Mouse (Mus musculus) lung, adult 18-20 months (tissue): Measurements from ENCODE around the gene Olfr1361.

Experiments
- DNase-seq, 2 experiments: peaks; one replicate each; pipeline ENCODE4 v3.0.0; 2022; ENCODE audit warnings: mixed read lengths in 2 of 2

The Olfr1361 gene

DNA sequence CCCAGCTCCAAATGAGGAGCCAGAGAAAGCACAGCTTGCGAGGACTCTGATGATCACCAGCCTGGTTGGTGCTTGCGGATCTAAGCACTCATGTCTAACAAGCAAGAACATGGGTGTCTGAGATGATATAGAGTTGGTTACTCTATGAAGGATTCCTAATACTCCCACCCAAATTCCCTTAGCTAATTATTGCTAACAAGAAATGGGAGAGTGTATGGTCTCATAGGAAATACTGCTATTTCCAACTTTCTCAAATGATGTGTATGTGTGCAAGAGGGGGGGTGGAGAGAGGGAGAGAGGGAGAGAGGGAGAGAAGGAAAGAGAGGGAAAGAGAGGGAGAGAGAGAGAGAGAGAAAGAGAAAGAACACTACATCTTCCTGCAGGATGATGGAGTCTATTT is at the start of gene Olfr1361:
Olfr1361 (minus strand) TSS at position 101 of the 400 bp plus-strand sequence.
- no peak for DNase-seq

DNA sequence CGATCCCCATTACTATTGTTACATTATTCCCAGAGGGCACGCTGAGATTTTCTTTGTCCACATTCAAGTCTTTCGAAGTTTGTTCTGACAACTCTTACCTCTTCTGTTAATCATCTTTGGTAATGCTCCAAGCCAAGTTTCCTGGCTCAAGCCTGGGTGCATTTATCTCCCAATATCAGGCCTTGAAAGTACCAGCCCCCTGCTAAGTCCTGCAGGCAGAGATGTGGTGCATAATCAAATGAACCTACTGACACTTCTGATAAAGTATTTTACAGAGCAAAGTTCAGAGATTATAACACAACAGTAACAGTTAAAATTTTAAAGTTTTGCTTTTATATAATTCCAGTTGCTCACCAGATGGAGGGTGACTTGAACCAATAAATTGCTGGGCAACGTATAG is 48.5 kb upstream of the Olfr1361 start:
- DNase-seq: no peak

DNA sequence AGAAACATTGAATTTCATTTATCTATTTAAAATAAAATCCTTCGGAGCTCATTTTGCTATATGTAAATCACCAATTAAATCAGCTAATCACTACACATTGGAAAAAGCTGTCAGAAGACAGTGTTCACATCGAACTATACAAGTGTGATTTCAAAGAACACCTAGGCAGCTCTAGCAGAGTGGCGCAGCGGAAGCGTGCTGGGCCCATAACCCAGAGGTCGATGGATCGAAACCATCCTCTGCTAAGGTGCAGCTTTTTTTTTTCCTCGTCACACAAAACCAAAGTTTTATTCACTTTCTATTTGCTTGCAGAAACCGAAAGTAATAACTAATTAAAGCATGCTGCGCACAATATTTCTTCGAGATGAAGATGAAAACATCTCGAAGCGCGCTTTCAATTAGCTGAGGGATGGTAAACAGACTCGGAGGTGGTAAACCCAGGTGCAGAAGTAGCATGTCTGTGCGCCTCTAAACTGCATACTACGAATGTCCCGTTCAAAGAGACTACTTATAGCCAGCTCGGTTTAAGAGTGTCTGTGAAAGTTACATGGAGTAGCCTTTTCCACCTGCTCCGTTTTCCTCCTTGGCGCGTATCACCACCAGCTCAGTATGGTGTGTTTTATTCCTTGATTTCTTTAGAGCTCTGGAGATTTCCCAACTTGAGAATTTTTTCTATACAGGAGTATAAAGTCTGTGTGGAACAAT is 47.8 kb upstream of the Olfr1361 start:
- peak; percentile 67 to 76 for DNase-seq

DNA sequence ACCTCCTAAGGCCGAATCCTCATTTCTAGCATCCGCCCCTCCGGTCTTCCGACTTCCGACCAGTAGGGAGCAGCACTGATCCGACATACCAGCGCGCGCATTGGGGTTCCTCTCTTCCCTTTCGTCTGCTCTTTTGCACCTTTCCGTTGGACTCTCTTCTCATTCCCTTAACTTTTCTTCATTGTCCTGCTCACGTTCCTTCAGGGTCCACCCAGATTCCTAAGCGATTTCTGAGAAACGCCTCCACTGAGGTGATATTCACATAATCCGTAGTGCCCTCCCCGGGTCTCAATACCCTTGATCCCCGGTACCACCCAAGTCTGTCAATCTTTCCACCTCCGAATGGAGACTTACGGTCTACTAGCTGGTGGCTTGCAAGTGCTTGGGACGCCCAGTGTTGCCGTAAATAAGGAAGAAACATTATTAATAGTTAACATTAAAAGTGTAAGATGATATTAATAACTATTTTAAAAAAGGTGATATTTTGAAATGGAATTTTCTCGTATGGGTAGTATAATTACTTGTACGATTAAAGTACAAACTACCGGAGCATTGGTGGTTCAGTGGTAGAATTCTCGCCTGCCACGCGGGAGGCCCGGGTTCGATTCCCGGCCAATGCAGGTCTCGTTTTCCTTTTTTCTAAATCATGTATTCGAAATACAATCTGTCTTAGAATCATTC is 47.0 kb upstream of the Olfr1361 start:
- peak; percentile 86 to 89 for DNase-seq

DNA sequence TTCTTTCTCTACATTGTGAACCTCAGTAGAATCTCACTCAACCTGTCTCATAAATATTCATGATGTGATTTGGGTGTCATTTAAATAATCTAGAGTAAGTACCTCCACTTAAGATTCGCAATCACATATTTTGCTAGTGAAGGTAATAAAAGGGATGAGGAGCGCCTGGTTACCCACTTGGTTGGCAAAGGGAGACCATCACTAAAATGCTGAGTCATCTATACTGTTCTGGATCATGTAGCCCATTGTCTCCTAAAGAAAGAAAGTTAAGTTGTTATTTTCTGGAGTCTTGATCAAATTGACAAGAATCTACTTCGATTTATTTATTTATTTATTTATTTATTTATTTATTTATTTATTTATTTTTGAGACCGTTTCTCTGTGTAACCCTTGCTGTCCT is 43.5 kb upstream of the Olfr1361 start:
- no peak for DNase-seq

DNA sequence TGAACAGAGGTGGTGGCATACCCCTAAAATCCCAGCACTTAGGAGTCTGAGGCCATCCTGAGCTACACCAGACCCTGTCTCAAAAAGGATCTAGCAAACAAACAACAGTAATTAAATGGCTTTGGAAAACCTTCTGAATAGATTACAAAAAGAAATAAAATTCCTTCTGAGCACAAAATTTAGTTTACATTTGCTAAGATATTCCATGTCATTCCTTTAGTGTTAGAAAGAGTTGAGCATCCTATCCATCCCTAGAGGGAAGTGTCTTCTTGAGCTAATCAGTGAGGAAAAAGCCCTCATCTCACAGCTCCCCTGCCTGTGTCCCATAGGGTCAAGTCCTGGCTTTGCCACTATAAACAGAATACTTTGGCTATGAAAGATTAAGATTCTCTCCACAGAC is 34.6 kb upstream of the Olfr1361 start, which contains the start of gene Olfr1359:
Olfr1359 (plus strand) TSS at position 301 of the 400 bp plus-strand sequence.
- DNase-seq: no peak

DNA sequence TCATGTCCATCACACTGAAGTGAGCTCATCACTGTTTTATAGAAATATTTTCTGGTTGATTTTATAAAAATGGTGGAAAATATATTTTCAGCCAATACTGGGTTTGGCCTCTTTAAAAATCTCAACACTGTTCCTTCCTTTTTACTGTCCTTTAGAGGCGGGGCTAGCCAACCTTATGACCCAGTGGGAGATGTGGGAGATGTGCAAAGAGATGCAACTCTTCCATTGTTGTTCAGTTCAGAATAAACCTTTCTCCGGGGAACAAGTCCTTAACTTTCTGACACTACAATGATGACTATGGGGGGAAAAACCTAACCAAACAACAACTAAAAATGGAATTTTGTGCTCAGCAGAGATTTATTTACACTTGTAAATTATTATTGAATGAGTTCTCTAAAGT is 14.1 kb upstream of the Olfr1361 start, which contains the start of gene Olfr1360:
Olfr1360 (minus strand) TSS at position 101 of the 400 bp plus-strand sequence.
- no peak for DNase-seq

DNA sequence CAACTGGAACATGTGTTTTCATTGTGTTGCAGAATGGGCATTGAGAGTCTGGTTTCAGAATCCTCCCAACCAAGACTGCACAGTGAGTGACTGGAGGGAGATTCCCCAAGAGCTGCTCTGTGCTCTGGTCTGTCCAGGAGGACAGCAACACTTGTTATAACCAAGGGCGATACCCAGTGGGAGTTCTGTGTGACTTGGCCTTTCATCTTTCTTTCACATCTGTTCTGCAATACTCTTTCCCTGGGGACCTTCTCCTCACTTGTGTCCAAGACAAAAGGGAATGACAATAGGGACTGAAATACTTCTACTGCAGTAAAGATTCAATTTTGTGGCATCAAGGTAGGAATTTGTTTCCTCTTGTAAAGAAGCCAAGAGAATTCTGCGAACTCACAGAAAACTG is 20.8 kb downstream of the Olfr1361 start, which contains the start of gene Olfr11:
Olfr11 (minus strand) TSS at position 101 of the 400 bp plus-strand sequence.
- DNase-seq: no peak

DNA sequence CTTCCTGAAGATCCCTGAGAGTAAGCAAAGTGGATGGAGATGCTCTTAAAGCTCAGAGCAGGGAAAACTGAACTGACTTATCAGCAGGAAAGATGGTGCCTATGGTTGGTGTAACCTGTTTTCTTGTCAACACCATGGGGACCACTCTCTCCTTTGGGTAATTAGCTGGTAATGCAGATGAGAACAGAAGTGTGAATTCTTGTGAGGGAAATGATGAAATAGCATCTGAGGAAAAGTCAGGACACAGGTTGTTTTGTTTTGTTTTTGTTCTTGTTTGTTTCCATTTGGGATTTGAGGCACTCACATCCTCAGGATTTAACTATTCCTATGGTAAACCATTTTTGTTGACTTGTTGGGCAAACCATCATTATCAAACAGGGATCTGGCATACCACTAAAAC is 49.3 kb downstream of the Olfr1361 start, which contains the start of gene Olfr1362:
Olfr1362 (minus strand) TSS at position 101 of the 400 bp plus-strand sequence.
- DNase-seq: no peak
